Mouse (Mus musculus): ENCODE data around the gene Tmem268. TPM values are rescaled to one million over a fixed set of nuclear protein-coding genes. Genes with fewer than 3 reads are reported as not detected.

Tmem268 gene
- polyA plus RNA-seq, 1 experiment from 2014 or later, result 5.8 TPM

DNA sequence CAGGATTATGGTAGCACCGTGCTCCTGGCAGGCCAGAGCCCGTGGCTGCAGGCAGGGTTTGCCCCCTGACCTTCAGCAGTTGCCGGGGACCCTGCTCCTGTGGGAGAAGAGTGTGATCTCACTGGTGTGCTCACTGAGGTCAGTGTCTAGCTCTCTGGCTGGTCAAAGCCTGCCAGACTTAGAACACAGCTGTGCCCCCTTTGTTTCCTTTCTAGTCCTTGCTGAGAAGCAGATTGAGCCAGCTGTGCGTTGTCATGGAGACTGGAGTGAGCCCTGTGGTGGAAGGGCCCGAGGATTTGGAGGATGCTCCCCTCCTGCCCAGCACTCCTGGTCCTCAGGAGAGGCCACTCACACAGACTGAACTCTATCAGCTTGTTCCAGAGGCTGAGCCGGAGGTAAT lies 21.5 kb downstream of the Tmem268 start:
- Histone ChIP-seq H3K9ac (ENCODE audit: low read depth, low read length) (no peak overlapping the region), H3K27ac (ENCODE audit: low read depth, low read length) (no peak overlapping the region), H3K27me3 (ENCODE audit: control insufficient read depth, insufficient read depth, low read length) (no peaks in the 10 kb centered on the region), H3K4me1 (ENCODE audit: control insufficient read depth, insufficient read depth, low read length) (no peaks in the 10 kb centered on the region), H3K36me3 (ENCODE audit: control insufficient read depth, insufficient read depth, low read length) (peaks cover 5% of the 10 kb centered on the region; the same call in 1 of the 2 replicates), H3K4me3 (ENCODE audit: low read depth, low read length) (no peak overlapping the region), H3K9me3 (replicated peaks; ENCODE audit: control insufficient read depth, low read length) (0 out of 2 replicates have a peak, but pooled peaks cover 2% of the 10 kb centered on the region), H3K4me2 (no peak overlapping the region)
- ATAC-seq (replicated peaks; ENCODE audit: insufficient number of reproducible peaks, low FRiP score, low TSS enrichment), result 0 out of 2 replicates have a peak, but pooled peaks have one; percentile 31
- WGBS (ENCODE audit: insufficient replicate concordance), result 57% methylated on average over 6 of the region's 6 CpGs

DNA sequence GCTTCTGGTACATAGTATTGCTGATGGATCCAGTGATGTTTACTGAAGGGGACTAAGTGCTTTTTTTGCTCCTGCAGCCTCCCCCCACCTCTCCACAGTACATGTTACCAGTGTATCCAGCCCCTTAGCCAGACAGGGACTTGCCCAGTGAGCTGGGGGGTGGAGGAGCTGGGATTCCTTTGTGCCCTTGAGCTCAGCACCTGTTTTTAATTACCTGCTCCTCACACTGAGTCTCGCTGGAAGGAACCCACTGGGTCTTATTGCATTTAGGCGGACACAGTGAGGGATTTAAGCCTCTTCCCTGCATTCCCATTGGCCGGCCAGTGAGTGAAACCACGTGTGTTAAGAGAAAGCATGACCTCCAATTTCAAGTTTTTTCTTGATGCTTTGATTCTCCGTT lies 24.0 kb downstream of the Tmem268 start:
- no peaks in the 10 kb centered on the region; the same call in 1 of the 2 replicates for H3K4me1 ChIP-seq (ENCODE audit: control insufficient read depth, insufficient read depth, low read length)
- H3K9me3 ChIP-seq (replicated peaks; ENCODE audit: control insufficient read depth, low read length), result no peaks in the 10 kb centered on the region
- no peak overlapping the region for H3K27ac ChIP-seq (ENCODE audit: low read depth, low read length)
- WGBS (ENCODE audit: insufficient replicate concordance), result 71% methylated on average over 5 of the region's 5 CpGs
- no peaks in the 10 kb centered on the region for H3K27me3 ChIP-seq (ENCODE audit: control insufficient read depth, insufficient read depth, low read length)
- H3K36me3 ChIP-seq (ENCODE audit: control insufficient read depth, insufficient read depth, low read length), result peaks cover 2% of the 10 kb centered on the region; the same call in 1 of the 2 replicates
- ATAC-seq (replicated peaks; ENCODE audit: insufficient number of reproducible peaks, low FRiP score, low TSS enrichment), result no peak
- no peak overlapping the region for H3K4me3 ChIP-seq (ENCODE audit: low read depth, low read length)
- H3K4me2 ChIP-seq, result no peak overlapping the region
- H3K9ac ChIP-seq (ENCODE audit: low read depth, low read length), result no peak overlapping the region

DNA sequence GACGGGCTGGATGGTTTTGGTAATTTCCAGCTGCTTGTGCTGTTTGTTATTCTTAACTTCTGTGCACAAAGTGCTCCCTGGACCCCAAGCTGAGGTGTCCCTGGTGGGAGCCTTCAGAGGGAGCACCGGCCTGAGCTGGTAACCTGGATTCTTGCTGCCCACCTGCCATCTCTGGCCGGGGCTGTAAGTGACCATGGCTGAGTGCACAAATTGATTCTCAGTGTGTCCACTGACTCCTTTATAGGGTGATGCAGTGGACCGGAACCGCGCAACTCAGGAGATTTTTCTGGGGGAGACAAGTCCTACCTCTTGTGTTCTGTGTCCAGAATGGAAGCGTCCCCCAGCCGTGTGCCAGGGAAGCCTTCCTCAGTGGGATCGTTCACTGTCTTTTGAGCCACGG lies 26.6 kb downstream of the Tmem268 start:
- Histone ChIP-seq H3K4me2 (no peak overlapping the region), H3K9ac (ENCODE audit: low read depth, low read length) (no peak overlapping the region), H3K4me1 (ENCODE audit: control insufficient read depth, insufficient read depth, low read length) (no peaks in the 10 kb centered on the region; the same call in 1 of the 2 replicates), H3K36me3 (ENCODE audit: control insufficient read depth, insufficient read depth, low read length) (no peaks in the 10 kb centered on the region), H3K9me3 (replicated peaks; ENCODE audit: control insufficient read depth, low read length) (no peaks in the 10 kb centered on the region), H3K4me3 (ENCODE audit: low read depth, low read length) (no peak overlapping the region), H3K27ac (ENCODE audit: low read depth, low read length) (no peak overlapping the region), H3K27me3 (ENCODE audit: control insufficient read depth, insufficient read depth, low read length) (no peaks in the 10 kb centered on the region)
- WGBS (ENCODE audit: insufficient replicate concordance), result 90% methylated on average over 10 of the region's 10 CpGs
- ATAC-seq (replicated peaks; ENCODE audit: insufficient number of reproducible peaks, low FRiP score, low TSS enrichment), result no peak

DNA sequence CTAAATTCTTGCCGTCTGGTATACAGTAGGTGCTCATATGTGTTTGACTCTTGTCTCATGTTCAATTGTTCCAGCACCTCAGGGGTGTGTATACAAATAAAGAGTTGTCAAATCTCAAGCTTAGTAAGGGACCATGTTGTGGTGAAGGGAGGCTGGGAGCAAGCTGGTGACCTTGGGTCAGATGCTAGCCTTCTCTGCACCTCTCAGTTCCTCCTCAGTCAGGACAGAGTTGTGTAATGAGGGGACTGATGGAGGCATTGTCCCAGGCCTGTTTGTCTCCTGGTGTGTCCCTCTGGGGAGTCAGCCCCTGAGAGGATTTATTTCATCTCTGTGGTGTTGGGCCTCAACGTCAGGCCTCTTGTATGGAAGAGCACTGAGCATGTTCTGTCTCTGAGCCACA lies 27.7 kb downstream of the Tmem268 start:
- no peaks in the 10 kb centered on the region for H3K36me3 ChIP-seq (ENCODE audit: control insufficient read depth, insufficient read depth, low read length)
- no peak overlapping the region for H3K4me2 ChIP-seq
- no peak for ATAC-seq (replicated peaks; ENCODE audit: insufficient number of reproducible peaks, low FRiP score, low TSS enrichment)
- no peaks in the 10 kb centered on the region for H3K9me3 ChIP-seq (replicated peaks; ENCODE audit: control insufficient read depth, low read length)
- H3K4me3 ChIP-seq (ENCODE audit: low read depth, low read length), result no peak overlapping the region
- H3K27me3 ChIP-seq (ENCODE audit: control insufficient read depth, insufficient read depth, low read length), result no peaks in the 10 kb centered on the region
- no peak overlapping the region for H3K27ac ChIP-seq (ENCODE audit: low read depth, low read length)
- 90% methylated on average over 2 of the region's 2 CpGs for WGBS (ENCODE audit: insufficient replicate concordance)
- no peaks in the 10 kb centered on the region; the same call in 1 of the 2 replicates for H3K4me1 ChIP-seq (ENCODE audit: control insufficient read depth, insufficient read depth, low read length)
- H3K9ac ChIP-seq (ENCODE audit: low read depth, low read length), result no peak overlapping the region

- Histone ChIP-seq H3K27ac (ENCODE audit: low read depth, low read length) (no peak overlapping the region), H3K9ac (ENCODE audit: low read depth, low read length) (no peak overlapping the region), H3K4me1 (ENCODE audit: control insufficient read depth, insufficient read depth, low read length) (no peaks in the 10 kb centered on the region; the same call in 1 of the 2 replicates), H3K4me3 (ENCODE audit: low read depth, low read length) (no peak overlapping the region), H3K27me3 (ENCODE audit: control insufficient read depth, insufficient read depth, low read length) (no peaks in the 10 kb centered on the region), H3K9me3 (replicated peaks; ENCODE audit: control insufficient read depth, low read length) (no peaks in the 10 kb centered on the region), H3K4me2 (no peak overlapping the region), H3K36me3 (ENCODE audit: control insufficient read depth, insufficient read depth, low read length) (no peaks in the 10 kb centered on the region)
- ATAC-seq (replicated peaks; ENCODE audit: insufficient number of reproducible peaks, low FRiP score, low TSS enrichment), result no peak
- 80% methylated on average over 7 of the region's 7 CpGs for WGBS (ENCODE audit: insufficient replicate concordance)
These were observed 31.4 kb downstream of the Tmem268 start for GRCm38 (mm10) chr4:63589987-63590386.

DNA sequence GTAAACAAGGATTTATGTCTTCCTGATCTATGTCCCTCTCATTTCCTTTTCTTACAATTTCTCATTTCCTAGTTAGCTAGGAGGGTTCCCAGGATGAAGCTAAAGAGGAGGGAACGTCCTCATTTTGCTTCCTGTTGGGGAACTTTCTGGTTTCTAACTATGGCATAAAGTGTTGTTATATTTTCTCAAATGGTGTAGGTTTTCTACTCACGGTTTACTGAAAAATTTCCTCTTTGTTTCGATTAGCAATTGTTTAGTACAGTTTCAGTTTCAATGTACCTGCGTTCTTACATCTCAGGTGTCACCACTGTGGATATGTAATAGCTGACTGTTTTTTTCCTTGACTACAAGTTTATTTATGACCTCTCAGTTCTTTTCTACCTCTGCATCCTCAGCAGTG lies 32.0 kb downstream of the Tmem268 start:
- H3K9ac ChIP-seq (ENCODE audit: low read depth, low read length), result no peak overlapping the region
- H3K4me3 ChIP-seq (ENCODE audit: low read depth, low read length), result no peak overlapping the region
- no peak overlapping the region for H3K4me2 ChIP-seq
- no peaks in the 10 kb centered on the region for H3K27me3 ChIP-seq (ENCODE audit: control insufficient read depth, insufficient read depth, low read length)
- H3K27ac ChIP-seq (ENCODE audit: low read depth, low read length), result no peak overlapping the region
- H3K4me1 ChIP-seq (ENCODE audit: control insufficient read depth, insufficient read depth, low read length), result no peaks in the 10 kb centered on the region; the same call in 1 of the 2 replicates
- WGBS (ENCODE audit: insufficient replicate concordance), result 74% methylated on average over 4 of the region's 4 CpGs
- H3K36me3 ChIP-seq (ENCODE audit: control insufficient read depth, insufficient read depth, low read length), result no peaks in the 10 kb centered on the region
- no peaks in the 10 kb centered on the region for H3K9me3 ChIP-seq (replicated peaks; ENCODE audit: control insufficient read depth, low read length)
- no peak for ATAC-seq (replicated peaks; ENCODE audit: insufficient number of reproducible peaks, low FRiP score, low TSS enrichment)

DNA sequence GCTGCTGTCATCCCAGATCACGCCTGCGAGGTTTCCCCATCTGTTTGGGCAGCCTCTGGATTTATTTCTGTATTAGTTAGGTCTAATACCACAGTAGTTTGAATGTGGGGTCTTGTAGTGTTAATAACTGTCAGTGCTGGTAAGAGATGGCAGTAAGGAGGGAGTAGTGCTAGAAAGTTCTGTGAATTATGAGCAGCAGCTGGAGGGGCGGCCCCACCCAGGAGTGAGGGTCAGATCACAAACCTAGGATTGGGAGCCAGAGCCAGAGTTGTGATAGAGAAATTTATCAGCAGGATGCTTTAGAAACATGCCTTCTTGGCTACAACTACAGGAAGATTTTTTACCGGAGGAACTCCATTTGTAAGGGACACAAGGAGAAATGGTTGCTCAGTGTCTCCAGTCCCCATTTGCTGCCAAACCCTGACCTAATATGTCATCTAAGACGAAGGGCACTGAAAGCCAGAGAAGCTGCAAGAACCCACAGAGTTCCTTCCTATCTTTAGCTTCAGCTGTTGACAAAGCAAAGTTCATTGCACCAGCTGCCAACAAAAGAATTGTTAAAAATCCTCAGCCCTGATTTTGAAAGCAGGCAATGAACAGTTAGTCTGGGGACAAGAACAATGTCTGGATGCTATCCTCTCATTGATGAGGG lies 36.0 kb downstream of the Tmem268 start:
- H3K27ac ChIP-seq (ENCODE audit: low read depth, low read length), result no peak overlapping the region
- no peak for ATAC-seq (replicated peaks; ENCODE audit: insufficient number of reproducible peaks, low FRiP score, low TSS enrichment)
- H3K9ac ChIP-seq (ENCODE audit: low read depth, low read length), result no peak overlapping the region
- 69% methylated on average over 5 of the region's 5 CpGs for WGBS (ENCODE audit: insufficient replicate concordance)
- H3K27me3 ChIP-seq (ENCODE audit: control insufficient read depth, insufficient read depth, low read length), result no peaks in the 10 kb centered on the region
- H3K4me3 ChIP-seq (ENCODE audit: low read depth, low read length), result no peak overlapping the region
- no peaks in the 10 kb centered on the region for H3K36me3 ChIP-seq (ENCODE audit: control insufficient read depth, insufficient read depth, low read length)
- H3K4me2 ChIP-seq, result no peak overlapping the region
- H3K4me1 ChIP-seq (ENCODE audit: control insufficient read depth, insufficient read depth, low read length), result no peaks in the 10 kb centered on the region
- H3K9me3 ChIP-seq (replicated peaks; ENCODE audit: control insufficient read depth, low read length), result no peaks in the 10 kb centered on the region

DNA sequence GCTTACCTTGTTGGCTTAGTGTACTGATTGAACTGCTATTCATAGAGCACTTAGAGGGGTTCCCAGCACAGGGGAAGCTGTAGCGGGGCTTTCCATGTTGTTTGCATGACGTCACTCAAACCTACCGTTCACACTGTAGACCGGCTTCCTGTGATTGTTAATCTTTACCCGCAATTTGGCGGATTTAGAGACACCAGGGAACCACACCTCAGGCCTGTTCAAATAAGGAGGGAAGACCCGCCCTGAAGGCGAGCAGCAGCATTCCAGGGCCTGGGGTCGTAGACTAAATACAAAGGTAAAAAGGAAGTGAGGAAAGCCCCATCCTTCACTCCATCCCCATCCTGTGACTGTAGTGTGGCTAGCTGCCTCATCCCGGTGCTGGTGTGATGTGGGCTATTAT lies 36.7 kb downstream of the Tmem268 start:
- Histone ChIP-seq H3K27ac (ENCODE audit: low read depth, low read length) (no peak overlapping the region), H3K4me2 (no peak overlapping the region), H3K27me3 (ENCODE audit: control insufficient read depth, insufficient read depth, low read length) (no peaks in the 10 kb centered on the region), H3K4me3 (ENCODE audit: low read depth, low read length) (no peak overlapping the region), H3K9me3 (replicated peaks; ENCODE audit: control insufficient read depth, low read length) (no peaks in the 10 kb centered on the region), H3K9ac (ENCODE audit: low read depth, low read length) (no peak overlapping the region), H3K4me1 (ENCODE audit: control insufficient read depth, insufficient read depth, low read length) (no peaks in the 10 kb centered on the region), H3K36me3 (ENCODE audit: control insufficient read depth, insufficient read depth, low read length) (no peaks in the 10 kb centered on the region)
- no peak for ATAC-seq (replicated peaks; ENCODE audit: insufficient number of reproducible peaks, low FRiP score, low TSS enrichment)
- 64% methylated on average over 10 of the region's 10 CpGs for WGBS (ENCODE audit: insufficient replicate concordance)

- Histone ChIP-seq H3K27ac (ENCODE audit: low read depth, low read length) (no peak overlapping the region), H3K4me2 (no peak overlapping the region), H3K9ac (ENCODE audit: low read depth, low read length) (no peak overlapping the region), H3K4me3 (ENCODE audit: low read depth, low read length) (no peak overlapping the region), H3K36me3 (ENCODE audit: control insufficient read depth, insufficient read depth, low read length) (no peaks in the 10 kb centered on the region), H3K4me1 (ENCODE audit: control insufficient read depth, insufficient read depth, low read length) (no peaks in the 10 kb centered on the region), H3K9me3 (replicated peaks; ENCODE audit: control insufficient read depth, low read length) (no peaks in the 10 kb centered on the region), H3K27me3 (ENCODE audit: control insufficient read depth, insufficient read depth, low read length) (no peaks in the 10 kb centered on the region)
- no peak for ATAC-seq (replicated peaks; ENCODE audit: insufficient number of reproducible peaks, low FRiP score, low TSS enrichment)
- 89% methylated on average over 4 of the region's 4 CpGs for WGBS (ENCODE audit: insufficient replicate concordance)
These were observed 37.4 kb downstream of the Tmem268 start for GRCm38 (mm10) chr4:63596010-63596409.
